Mouse (Mus musculus) embryonic facial prominence, embryonic 11.5 days (tissue): ENCODE data around the gene Gm45140. TPM values are rescaled to one million over a fixed set of nuclear protein-coding genes. Genes with fewer than 3 reads are reported as not detected.

Experiments used
- ATAC-seq: fragments of 200-750 bp; cut with Nextera tagmentation; replicated peaks from 2 replicates; pipeline ENCODE4 v1.8.0; 2017; ENCODE audit warnings: low read depth; ENCODE audit not compliant: insufficient number of reproducible peaks, low FRiP score, low TSS enrichment
- DNase-seq: peaks from one replicate; pipeline ENCODE4 v3.0.0-alpha.2; 2015; ENCODE audit warnings: low spot score
- H3K27ac ChIP-seq: fragments of 300-500 bp; sonication (generic); replicated peaks from 2 replicates; pipeline ENCODE4 v1.5.1; 2014; ENCODE audit warnings: mild to moderate bottlenecking, low read depth, low read length, control low read depth
- H3K27me3 ChIP-seq: fragments of 300-500 bp; sonication (generic); 2 replicates; pipeline ENCODE4 v1.6.1; 2014; ENCODE audit warnings: mild to moderate bottlenecking, low read length, moderate library complexity, mixed read lengths; ENCODE audit not compliant: control insufficient read depth, insufficient read depth
- H3K36me3 ChIP-seq: fragments of 300-500 bp; sonication (generic); replicated peaks from 2 replicates; pipeline ENCODE4 v1.6.1; 2014; ENCODE audit warnings: low read depth, mild to moderate bottlenecking, low read length, moderate library complexity, mixed read lengths; ENCODE audit not compliant: control insufficient read depth, insufficient read depth
- H3K4me1 ChIP-seq: fragments of 300-500 bp; sonication (generic); 2 replicates; pipeline ENCODE4 v1.6.1; 2014; ENCODE audit warnings: low read length, mixed read lengths; ENCODE audit not compliant: control insufficient read depth, insufficient read depth
- H3K4me2 ChIP-seq: fragments of 300-500 bp; sonication (generic); 2 replicates; pipeline ENCODE4 v1.6.1; 2014; ENCODE audit warnings: low read depth, mild to moderate bottlenecking, control low read depth, low read length, moderate library complexity
- H3K4me3 ChIP-seq: fragments of 300-500 bp; sonication (generic); 2 replicates; pipeline ENCODE4 v1.5.1; 2014; ENCODE audit warnings: low read depth, low read length, control low read depth
- H3K9ac ChIP-seq: fragments of 300-500 bp; sonication (generic); replicated peaks from 2 replicates; pipeline ENCODE4 v1.6.1; 2014; ENCODE audit warnings: mild to moderate bottlenecking, control low read depth, low read length
- H3K9me3 ChIP-seq: fragments of 300-500 bp; sonication (generic); replicated peaks from 2 replicates; pipeline ENCODE4 v1.6.1; 2016; ENCODE audit warnings: mild to moderate bottlenecking, low read length, inconsistent platforms, mixed read lengths; ENCODE audit not compliant: control insufficient read depth
- WGBS: fragments of 180-500 bp; shearing (Covaris S2); extraction: QIAGEN DNeasy Blood & Tissue Kit; methylation state at CpG from one replicate; pipeline ENCODE4 v1.1.7; 2014; 5-methylcytosine and 5-hydroxymethylcytosine counted together
- polyA plus RNA-seq: library from polyadenylated mRNA; unstranded; fragments of >200 nt; fragmentation: Nextera tagmentation; extraction: Ambion mirVana; gene quantifications from 2 replicates; pipeline ENCODE4 v1.2.1, GENCODE M21; 2014

Gene Gm45140
- polyA plus RNA-seq, 1 experiment from 2014 or later = 3.2 TPM

DNA sequence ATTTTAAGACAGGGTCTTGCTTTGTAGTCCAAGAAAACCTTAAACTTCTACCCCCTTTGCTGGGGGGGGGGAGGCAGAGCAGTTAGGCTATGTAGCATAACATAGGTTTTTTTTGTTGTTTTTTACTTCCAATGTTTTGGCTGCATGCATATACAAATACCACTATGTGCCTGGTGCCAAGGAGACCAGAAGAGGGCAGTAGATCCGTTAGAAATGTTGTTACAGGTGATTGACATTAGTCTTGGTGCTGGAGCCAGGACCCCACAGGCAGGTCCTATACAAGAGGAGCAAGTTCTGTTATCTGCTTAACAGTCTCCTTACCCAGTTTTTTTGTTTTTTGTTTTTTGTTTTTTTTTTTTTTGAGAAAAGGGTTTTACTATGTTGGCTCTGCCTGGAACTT is 6.7 kb upstream of the Gm45140 start:
- DNase-seq (peak; percentile 40), ATAC-seq (no peak)
- no peak overlapping the region for H3K4me3 ChIP-seq
- WGBS = 30% methylated on average over 1 of the region's 1 CpGs
- no peaks in the 10 kb centered on the region for H3K4me1 ChIP-seq
- no peaks in the 10 kb centered on the region for H3K9me3 ChIP-seq
- H3K27ac ChIP-seq = no peak overlapping the region
- peaks cover 7% of the 10 kb centered on the region for H3K36me3 ChIP-seq
- H3K9ac ChIP-seq = no peak overlapping the region
- H3K4me2 ChIP-seq = no peak overlapping the region
- no peaks in the 10 kb centered on the region for H3K27me3 ChIP-seq

DNA sequence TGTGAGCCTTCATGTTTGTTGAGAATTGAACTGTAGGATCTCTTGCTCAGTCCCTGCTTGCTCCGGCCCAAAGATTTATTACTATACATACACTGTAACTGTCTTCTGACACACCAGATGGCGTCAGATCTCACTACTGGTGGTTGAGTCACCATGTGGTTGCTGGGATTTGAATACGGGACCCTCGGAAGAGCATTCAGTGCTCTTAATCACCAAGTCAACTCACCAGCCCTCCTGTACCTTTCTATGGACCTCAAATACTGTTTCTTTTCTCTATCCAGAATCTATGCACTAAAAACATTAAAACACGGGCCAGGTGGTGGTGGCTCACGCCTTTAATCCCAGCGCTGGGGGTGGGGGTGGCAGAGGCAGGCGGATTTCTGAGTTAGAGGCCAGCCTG is 6.0 kb upstream of the Gm45140 start:
- H3K27ac ChIP-seq = no peak overlapping the region
- H3K4me3 ChIP-seq = no peak overlapping the region
- no peak overlapping the region for H3K9ac ChIP-seq
- WGBS = 80% methylated on average over 8 of the region's 8 CpGs
- no peaks in the 10 kb centered on the region for H3K9me3 ChIP-seq
- H3K4me1 ChIP-seq = no peaks in the 10 kb centered on the region
- no peak for DNase-seq
- no peak for ATAC-seq
- H3K27me3 ChIP-seq = no peaks in the 10 kb centered on the region
- H3K4me2 ChIP-seq = no peak overlapping the region
- H3K36me3 ChIP-seq = peaks cover 7% of the 10 kb centered on the region

DNA sequence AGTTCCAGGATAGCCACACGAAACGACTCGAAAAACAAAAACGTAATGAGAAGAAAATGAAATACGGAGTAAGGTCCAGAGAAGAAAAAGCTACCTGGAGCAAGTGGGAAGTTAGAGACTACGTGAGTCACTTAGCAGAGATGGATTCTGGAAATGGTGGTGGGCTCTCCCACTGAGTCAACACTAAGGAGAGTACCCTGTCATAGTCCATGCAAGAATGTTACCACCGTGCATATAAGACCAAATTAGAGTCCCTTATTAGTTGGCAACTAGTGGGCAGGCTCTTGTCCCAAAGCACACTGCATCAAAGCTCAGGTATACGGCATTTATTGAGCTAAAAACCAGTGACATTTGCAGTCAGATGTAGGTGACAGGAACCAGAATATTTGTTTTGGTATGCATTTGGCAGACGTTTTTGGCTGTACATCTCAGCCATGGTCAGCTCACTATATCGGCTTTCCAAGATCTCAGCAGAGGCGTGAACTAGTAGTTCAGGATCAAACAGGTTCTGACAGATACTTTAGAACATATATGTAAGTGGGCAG is 4.3 kb upstream of the Gm45140 start:
- no peaks in the 10 kb centered on the region for H3K27me3 ChIP-seq
- no peak for DNase-seq
- no peak overlapping the region for H3K4me3 ChIP-seq
- WGBS = 67% methylated on average over 11 of the region's 11 CpGs
- H3K9ac ChIP-seq = no peak overlapping the region
- no peaks in the 10 kb centered on the region for H3K4me1 ChIP-seq
- H3K9me3 ChIP-seq = no peaks in the 10 kb centered on the region
- no peak overlapping the region for H3K4me2 ChIP-seq
- no peak for ATAC-seq
- H3K27ac ChIP-seq = no peak overlapping the region
- H3K36me3 ChIP-seq = no peaks in the 10 kb centered on the region; the same call in 1 of the 2 replicates

- Histone ChIP-seq H3K9me3 (no peaks in the 10 kb centered on the region), H3K36me3 (no peaks in the 10 kb centered on the region; the same call in 1 of the 2 replicates), H3K27ac (peak within 1 kb of the TSS; percentile 72), H3K4me2 (peak within 1 kb of the TSS; percentile 75), H3K4me3 (peak within 1 kb of the TSS; percentile 64), H3K9ac (peak within 1 kb of the TSS; percentile 81), H3K27me3 (no peaks in the 10 kb centered on the region), H3K4me1 (no peaks in the 10 kb centered on the region)
- ATAC-seq (peak; percentile 95), DNase-seq (peak; percentile 98)
- WGBS = under 1% methylated on average over 46 of the region's 46 CpGs
These were observed 3.1 kb upstream of the Gm45140 start, which contains the start of gene Isy1 for GRCm38 (mm10) chr6:87838551-87839197. TSS of gene Isy1 (minus strand) at chr6:87838798.

DNA sequence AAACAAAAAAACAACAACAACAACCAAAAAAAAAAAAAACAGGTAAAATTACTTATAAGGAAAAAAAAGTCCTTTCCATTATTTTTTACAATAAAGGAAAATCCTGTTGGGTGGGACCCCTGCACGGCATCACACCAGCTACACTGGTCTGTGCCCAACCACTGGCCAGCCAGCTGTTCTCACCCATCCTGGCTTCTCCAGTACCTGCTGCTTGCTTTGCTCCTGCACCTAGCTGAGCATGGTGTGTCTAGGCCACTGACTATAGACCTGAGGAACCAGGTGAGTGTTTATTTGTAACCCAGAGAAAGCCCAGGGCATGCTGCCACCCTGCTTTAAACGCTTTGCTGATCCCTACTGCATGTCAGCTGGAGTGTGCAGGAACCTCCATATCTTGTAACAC is 15.2 kb downstream of the Gm45140 start:
- DNase-seq (no peak), ATAC-seq (no peak)
- H3K27me3 ChIP-seq = no peaks in the 10 kb centered on the region
- 92% methylated on average over 2 of the region's 2 CpGs for WGBS
- no peak overlapping the region for H3K27ac ChIP-seq
- H3K4me2 ChIP-seq = no peak overlapping the region
- peaks cover 19% of the 10 kb centered on the region for H3K36me3 ChIP-seq
- H3K4me3 ChIP-seq = no peak overlapping the region
- no peaks in the 10 kb centered on the region for H3K9me3 ChIP-seq
- no peak overlapping the region for H3K9ac ChIP-seq
- H3K4me1 ChIP-seq = no peaks in the 10 kb centered on the region

DNA sequence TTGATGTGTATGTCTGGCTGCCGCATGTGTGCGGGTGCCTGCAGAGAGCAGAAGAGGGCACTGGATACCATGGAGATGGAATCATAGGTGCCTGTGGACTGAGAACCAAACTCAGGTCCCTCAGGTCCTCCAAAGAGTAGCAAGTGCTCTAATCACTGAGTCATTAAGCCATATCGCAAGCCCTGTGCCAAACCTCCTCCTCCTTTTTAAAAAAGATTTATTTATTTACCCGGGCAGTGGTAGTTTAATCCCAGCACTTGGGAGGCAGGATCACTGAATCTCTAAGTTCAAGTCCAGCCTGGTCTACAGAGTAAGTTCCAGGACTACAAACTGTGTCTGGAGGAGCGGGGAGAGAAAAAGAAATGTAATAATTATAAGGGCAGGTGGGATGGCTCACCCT is 21.1 kb downstream of the Gm45140 start:
- no peak for ATAC-seq
- Histone ChIP-seq H3K27ac (no peak overlapping the region), H3K4me2 (no peak overlapping the region), H3K9me3 (no peaks in the 10 kb centered on the region), H3K4me3 (no peak overlapping the region), H3K36me3 (peaks cover 2% of the 10 kb centered on the region; the same call in 1 of the 2 replicates), H3K4me1 (no peaks in the 10 kb centered on the region), H3K9ac (no peak overlapping the region), H3K27me3 (no peaks in the 10 kb centered on the region)
- WGBS = 90% methylated on average over 5 of the region's 5 CpGs
- no peak for DNase-seq

DNA sequence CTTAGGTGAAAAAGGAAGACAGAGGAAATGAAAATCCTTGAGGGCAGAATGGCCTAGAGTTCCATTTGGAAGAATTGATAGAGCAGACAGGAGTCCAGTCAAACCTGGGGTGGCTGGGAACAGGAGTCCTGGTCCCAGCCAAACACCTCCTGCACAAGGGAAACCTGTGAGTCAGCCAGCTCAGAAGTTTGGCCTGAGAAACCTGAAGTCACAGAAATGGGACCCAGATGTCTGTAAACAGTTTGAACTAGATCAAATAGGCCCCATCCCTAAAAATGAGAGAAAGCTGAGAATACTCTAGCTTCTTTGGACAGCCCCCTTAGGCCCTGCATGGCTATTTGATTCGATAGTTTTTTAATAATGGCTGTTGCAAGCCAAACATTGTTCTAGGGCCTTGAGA is 22.9 kb downstream of the Gm45140 start:
- H3K9ac ChIP-seq = no peak overlapping the region
- peaks cover 2% of the 10 kb centered on the region; the same call in 1 of the 2 replicates for H3K36me3 ChIP-seq
- ATAC-seq (no peak), DNase-seq (no peak)
- H3K4me3 ChIP-seq = no peak overlapping the region
- H3K27ac ChIP-seq = no peak overlapping the region
- H3K27me3 ChIP-seq = no peaks in the 10 kb centered on the region
- H3K4me2 ChIP-seq = no peak overlapping the region
- WGBS = 62% methylated on average over 1 of the region's 1 CpGs
- no peaks in the 10 kb centered on the region for H3K9me3 ChIP-seq
- H3K4me1 ChIP-seq = no peaks in the 10 kb centered on the region

DNA sequence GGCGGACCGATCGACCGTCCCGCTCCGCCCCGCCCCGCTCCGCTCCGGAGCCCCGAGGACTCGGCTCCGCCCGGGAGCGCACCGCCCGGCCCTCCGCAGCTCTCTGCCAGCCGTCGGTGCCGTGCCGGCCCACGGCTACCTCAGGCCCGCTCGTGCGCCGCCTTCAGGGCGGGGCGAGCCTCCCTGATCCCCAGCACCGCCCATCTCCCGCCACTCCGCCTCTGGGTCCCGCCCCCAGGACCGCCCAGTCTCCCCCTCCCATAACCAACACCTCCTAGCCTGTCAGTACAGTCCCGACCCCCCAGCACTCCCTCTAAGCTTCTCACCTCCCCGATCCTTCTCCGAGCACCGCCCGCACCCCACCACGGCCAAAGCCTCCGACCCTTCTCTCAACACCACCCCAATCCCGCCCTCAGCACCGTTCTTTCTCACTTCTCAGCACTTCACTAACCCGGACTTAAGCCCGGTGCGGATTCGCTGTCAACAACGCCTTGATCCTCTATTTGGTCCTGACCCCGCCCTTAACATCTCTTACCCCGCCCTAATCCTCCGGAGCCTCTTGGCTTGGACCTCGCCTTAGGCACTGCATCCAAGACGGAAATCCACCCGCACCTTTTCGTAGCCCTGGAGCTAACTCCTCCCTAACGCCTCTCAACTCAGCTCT is 23.8 kb downstream of the Gm45140 start, which contains the start of gene Rab43:
Gene Rab43, minus strand, starts transcription at position 490 of the 664 bp plus-strand sequence.
- peak; percentile 96 for ATAC-seq
- H3K4me1 ChIP-seq = no peaks in the 10 kb centered on the region
- under 1% methylated on average over 50 of the region's 56 CpGs for WGBS
- no peaks in the 10 kb centered on the region for H3K9me3 ChIP-seq
- peak within 1 kb of the TSS; percentile 97 for H3K4me2 ChIP-seq
- peak within 1 kb of the TSS; percentile 73 for H3K9ac ChIP-seq
- peaks cover 2% of the 10 kb centered on the region; the same call in 1 of the 2 replicates for H3K36me3 ChIP-seq
- H3K27ac ChIP-seq = no peak within 1 kb of the TSS
- peak; percentile 90 for DNase-seq
- H3K4me3 ChIP-seq = peak within 1 kb of the TSS; percentile 70
- no peaks in the 10 kb centered on the region for H3K27me3 ChIP-seq
